Mouse (Mus musculus): ENCODE measurements around the gene Mink1. TPM values are rescaled to one million over a fixed set of nuclear protein-coding genes. Genes with fewer than 3 reads are reported as not detected.
A peak's percentile ranks its signal among the peaks of the same experiment; 100 is the strongest.

Gene Mink1
- total and polyA plus RNA-seq, 2 experiments, result 11.0 to 51.4 TPM

- Histone ChIP-seq H3K36me3 (ENCODE audit: control insufficient read depth, insufficient read depth, low read length) (no peaks in the 10 kb centered on the region), H3K9ac (ENCODE audit: low read depth, low read length) (peak within 1 kb of the TSS; percentile 74), H3K4me3 (ENCODE audit: insufficient read depth, low read depth, low read length) (peak within 1 kb of the TSS; percentile 75), H3K4me1 (ENCODE audit: control insufficient read depth, insufficient read depth, low read length) (peaks cover 4% of the 10 kb centered on the region; the same call in 1 of the 2 replicates), H3K27me3 (ENCODE audit: control insufficient read depth, insufficient read depth, low read length) (no peaks in the 10 kb centered on the region), H3K27ac (replicated peaks; ENCODE audit: insufficient read depth, low read depth, low read length) (0 out of 2 replicates have a peak within 1 kb of the TSS, but pooled peaks have one; percentile 17), H3K79me2 (ENCODE audit: control insufficient read depth, insufficient read depth, low read length) (no peaks in the 10 kb centered on the region)
- under 1% methylated on average over 64 of the region's 65 CpGs for WGBS
- peak; percentile 82 for TF ChIP-seq CTCF (IDR thresholded peaks at IDR 0.05; ENCODE audit: low read depth, low read length)
- peak; percentile 51; the same call in 1 of the 2 replicates for TF ChIP-seq POLR2A (IDR thresholded peaks at IDR 0.05; ENCODE audit: extremely low read depth, insufficient read depth, low read length)
- peak; percentile 83 for DNase-seq (ENCODE audit: extremely low read depth, low read depth, low spot score)
These were observed 22.6 kb upstream of the Mink1 start, which contains the start of gene Pld2 for GRCm38 (mm10) chr11:70539877-70540587. Gene Pld2 (plus strand): TSS chr11:70540064.

GRCm38 (mm10) chr11:70540928-70541327 is 21.8 kb upstream of the Mink1 start:
- no peak for TF ChIP-seq CTCF (IDR thresholded peaks at IDR 0.05; ENCODE audit: low read depth, low read length)
- TF ChIP-seq POLR2A (IDR thresholded peaks at IDR 0.05; ENCODE audit: extremely low read depth, insufficient read depth, low read length), result no peak
- H3K4me3 ChIP-seq (ENCODE audit: insufficient read depth, low read depth, low read length), result no peak overlapping the region
- DNase-seq (ENCODE audit: extremely low read depth, low read depth, low spot score), result no peak
- H3K36me3 ChIP-seq (ENCODE audit: control insufficient read depth, insufficient read depth, low read length), result no peaks in the 10 kb centered on the region
- peaks cover 4% of the 10 kb centered on the region; the same call in 1 of the 2 replicates for H3K4me1 ChIP-seq (ENCODE audit: control insufficient read depth, insufficient read depth, low read length)
- no peak overlapping the region for H3K27ac ChIP-seq (replicated peaks; ENCODE audit: insufficient read depth, low read depth, low read length)
- peak overlapping the region; percentile 74 for H3K9ac ChIP-seq (ENCODE audit: low read depth, low read length)
- no peaks in the 10 kb centered on the region for H3K27me3 ChIP-seq (ENCODE audit: control insufficient read depth, insufficient read depth, low read length)
- WGBS, result 83% methylated on average over 7 of the region's 7 CpGs
- H3K79me2 ChIP-seq (ENCODE audit: control insufficient read depth, insufficient read depth, low read length), result no peaks in the 10 kb centered on the region

- Histone ChIP-seq H3K4me1 (ENCODE audit: control insufficient read depth, insufficient read depth, low read length) (peaks cover 4% of the 10 kb centered on the region; the same call in 1 of the 2 replicates), H3K27ac (replicated peaks; ENCODE audit: insufficient read depth, low read depth, low read length) (no peak overlapping the region), H3K27me3 (ENCODE audit: control insufficient read depth, insufficient read depth, low read length) (no peaks in the 10 kb centered on the region), H3K36me3 (ENCODE audit: control insufficient read depth, insufficient read depth, low read length) (no peaks in the 10 kb centered on the region), H3K9ac (ENCODE audit: low read depth, low read length) (no peak overlapping the region), H3K4me3 (ENCODE audit: insufficient read depth, low read depth, low read length) (no peak overlapping the region), H3K79me2 (ENCODE audit: control insufficient read depth, insufficient read depth, low read length) (no peaks in the 10 kb centered on the region)
- 83% methylated on average over 5 of the region's 5 CpGs for WGBS
- DNase-seq (ENCODE audit: extremely low read depth, low read depth, low spot score), result no peak
- no peak for TF ChIP-seq POLR2A (IDR thresholded peaks at IDR 0.05; ENCODE audit: extremely low read depth, insufficient read depth, low read length)
- TF ChIP-seq CTCF (IDR thresholded peaks at IDR 0.05; ENCODE audit: low read depth, low read length), result no peak
These were observed 21.3 kb upstream of the Mink1 start for GRCm38 (mm10) chr11:70541415-70541814.

GRCm38 (mm10) chr11:70544496-70544895 is 18.2 kb upstream of the Mink1 start:
- no peak for DNase-seq (ENCODE audit: extremely low read depth, low read depth, low spot score)
- H3K79me2 ChIP-seq (ENCODE audit: control insufficient read depth, insufficient read depth, low read length), result no peaks in the 10 kb centered on the region
- H3K4me3 ChIP-seq (ENCODE audit: insufficient read depth, low read depth, low read length), result no peak overlapping the region
- no peaks in the 10 kb centered on the region for H3K27me3 ChIP-seq (ENCODE audit: control insufficient read depth, insufficient read depth, low read length)
- peaks cover 3% of the 10 kb centered on the region; the same call in 1 of the 2 replicates for H3K4me1 ChIP-seq (ENCODE audit: control insufficient read depth, insufficient read depth, low read length)
- WGBS, result 92% methylated on average over 7 of the region's 7 CpGs
- H3K9ac ChIP-seq (ENCODE audit: low read depth, low read length), result no peak overlapping the region
- TF ChIP-seq CTCF (IDR thresholded peaks at IDR 0.05; ENCODE audit: low read depth, low read length) (no peak), POLR2A (IDR thresholded peaks at IDR 0.05; ENCODE audit: extremely low read depth, insufficient read depth, low read length) (no peak)
- H3K36me3 ChIP-seq (ENCODE audit: control insufficient read depth, insufficient read depth, low read length), result no peaks in the 10 kb centered on the region
- no peak overlapping the region for H3K27ac ChIP-seq (replicated peaks; ENCODE audit: insufficient read depth, low read depth, low read length)

GRCm38 (mm10) chr11:70551526-70551925 is 11.2 kb upstream of the Mink1 start:
- DNase-seq (ENCODE audit: extremely low read depth, low read depth, low spot score), result no peak
- H3K4me1 ChIP-seq (ENCODE audit: control insufficient read depth, insufficient read depth, low read length), result no peaks in the 10 kb centered on the region
- H3K9ac ChIP-seq (ENCODE audit: low read depth, low read length), result no peak overlapping the region
- H3K4me3 ChIP-seq (ENCODE audit: insufficient read depth, low read depth, low read length), result no peak overlapping the region
- H3K27me3 ChIP-seq (ENCODE audit: control insufficient read depth, insufficient read depth, low read length), result no peaks in the 10 kb centered on the region
- WGBS, result 94% methylated on average over 8 of the region's 8 CpGs
- no peaks in the 10 kb centered on the region for H3K79me2 ChIP-seq (ENCODE audit: control insufficient read depth, insufficient read depth, low read length)
- no peaks in the 10 kb centered on the region for H3K36me3 ChIP-seq (ENCODE audit: control insufficient read depth, insufficient read depth, low read length)
- no peak for TF ChIP-seq CTCF (IDR thresholded peaks at IDR 0.05; ENCODE audit: low read depth, low read length)
- TF ChIP-seq POLR2A (IDR thresholded peaks at IDR 0.05; ENCODE audit: extremely low read depth, insufficient read depth, low read length), result no peak
- H3K27ac ChIP-seq (replicated peaks; ENCODE audit: insufficient read depth, low read depth, low read length), result no peak overlapping the region

GRCm38 (mm10) chr11:70553940-70554339 is 8.7 kb upstream of the Mink1 start:
- Histone ChIP-seq H3K27ac (replicated peaks; ENCODE audit: insufficient read depth, low read depth, low read length) (no peak overlapping the region), H3K27me3 (ENCODE audit: control insufficient read depth, insufficient read depth, low read length) (no peaks in the 10 kb centered on the region), H3K36me3 (ENCODE audit: control insufficient read depth, insufficient read depth, low read length) (no peaks in the 10 kb centered on the region), H3K4me3 (ENCODE audit: insufficient read depth, low read depth, low read length) (no peak overlapping the region), H3K79me2 (ENCODE audit: control insufficient read depth, insufficient read depth, low read length) (no peaks in the 10 kb centered on the region), H3K4me1 (ENCODE audit: control insufficient read depth, insufficient read depth, low read length) (no peaks in the 10 kb centered on the region), H3K9ac (ENCODE audit: low read depth, low read length) (no peak overlapping the region)
- no peak for DNase-seq (ENCODE audit: extremely low read depth, low read depth, low spot score)
- 71% methylated on average over 7 of the region's 7 CpGs for WGBS
- TF ChIP-seq CTCF (IDR thresholded peaks at IDR 0.05; ENCODE audit: low read depth, low read length) (no peak), POLR2A (IDR thresholded peaks at IDR 0.05; ENCODE audit: extremely low read depth, insufficient read depth, low read length) (no peak)
